Mouse (Mus musculus) heart, adult 2 months (tissue): Measurements from ENCODE around the gene Meis1. TPM values are rescaled to one million over a fixed set of nuclear protein-coding genes. Genes with fewer than 3 reads are reported as not detected.

Experiments used
- DNase-seq, 2 experiments: peaks; one replicate each; pipeline ENCODE4 v3.0.0; 2021
- H3K27ac ChIP-seq: fragments of 200-600 bp; 2 replicates; pipeline ENCODE4 v1.8.1; 2022
- H3K27me3 ChIP-seq: fragments of 200-500 bp; 2 replicates; pipeline ENCODE4 v1.6.1; 2012; ENCODE audit warnings: mild to moderate bottlenecking, low read length, inconsistent platforms, mixed read lengths; ENCODE audit not compliant: control insufficient read depth, insufficient read depth
- H3K36me3 ChIP-seq: fragments of 200-500 bp; 2 replicates; pipeline ENCODE4 v1.6.1; 2012; ENCODE audit warnings: low read length, inconsistent platforms; ENCODE audit not compliant: control insufficient read depth, insufficient read depth
- H3K4me1 ChIP-seq: fragments of 200-500 bp; 2 replicates; pipeline ENCODE4 v1.6.1; 2011; ENCODE audit warnings: low read length; ENCODE audit not compliant: control insufficient read depth, insufficient read depth
- H3K4me3 ChIP-seq: fragments of 200-600 bp; 2 replicates; pipeline ENCODE4 v1.8.1; 2022
- H3K79me2 ChIP-seq: fragments of 200-500 bp; replicated peaks from 2 replicates; pipeline ENCODE4 v1.6.1; 2012; ENCODE audit warnings: mild to moderate bottlenecking, inconsistent platforms, low read length, moderate library complexity, mixed read lengths; ENCODE audit not compliant: control insufficient read depth, insufficient read depth
- H3K9ac ChIP-seq: fragments of 200-500 bp; 2 replicates; pipeline ENCODE4 v1.6.1; 2012; ENCODE audit warnings: low read depth, mild to moderate bottlenecking, control low read depth, inconsistent platforms, low read length, mixed read lengths
- CTCF ChIP-seq: fragments of 200-600 bp; IDR thresholded peaks from 2 replicates; pipeline ENCODE4 v1.8.1; 2022; ENCODE audit warnings: antibody characterized with exemption, mild to moderate bottlenecking, moderate library complexity
- EP300 ChIP-seq: fragments of 200-500 bp; IDR thresholded peaks from 2 replicates; pipeline ENCODE4 v1.6.1; 2011; ENCODE audit warnings: low read depth, low read length, control low read depth; ENCODE audit not compliant: insufficient read depth
- POLR2A ChIP-seq: fragments of 200-500 bp; IDR thresholded peaks from 2 replicates; pipeline ENCODE4 v1.6.1; 2011; ENCODE audit warnings: mild to moderate bottlenecking, low read depth, low read length, control low read depth; ENCODE audit not compliant: insufficient read depth
- WGBS: fragments of 180-500 bp; shearing (Covaris S2); methylation state at CpG from one replicate; pipeline ENCODE4 v1.1.7; 2018; 5-methylcytosine and 5-hydroxymethylcytosine counted together
- intact Hi-C: fragments of 180-260 bp; cut with DNase I; formaldehyde crosslinking; loops from one replicate; pipeline ENCODE4 v1.15.1; 2025
- polyA plus RNA-seq: library from polyadenylated mRNA; depleted of rRNA; stranded (reverse); fragments of >200 nt; gene quantifications from 2 replicates; pipeline ENCODE4 v1.2.3, GENCODE M21; 2012
- total RNA-seq, 2 experiments: library from RNA; stranded (reverse); gene quantifications; 2 replicates each; pipeline ENCODE4 v1.2.3; 2021

Meis1 gene
- total and polyA plus RNA-seq, 3 experiments = 18.2 to 31.4 (median 29.0) TPM

GRCm38 (mm10) chr11:18963202-18964136 is 55.3 kb downstream of the Meis1 start:
- Histone ChIP-seq H3K4me3 (no peak overlapping the region), H3K9ac (no peak overlapping the region), H3K36me3 (peaks cover 17% of the 10 kb centered on the region), H3K27ac (peak overlapping the region; percentile 8), H3K27me3 (no peaks in the 10 kb centered on the region), H3K79me2 (no peaks in the 10 kb centered on the region; the same call in 1 of the 2 replicates), H3K4me1 (peaks cover 9% of the 10 kb centered on the region)
- no peak for DNase-seq
- intact Hi-C loops = no loop called here
- TF ChIP-seq EP300 (no peak), POLR2A (no peak)
- 36% methylated on average over 15 of the region's 15 CpGs for WGBS

DNA sequence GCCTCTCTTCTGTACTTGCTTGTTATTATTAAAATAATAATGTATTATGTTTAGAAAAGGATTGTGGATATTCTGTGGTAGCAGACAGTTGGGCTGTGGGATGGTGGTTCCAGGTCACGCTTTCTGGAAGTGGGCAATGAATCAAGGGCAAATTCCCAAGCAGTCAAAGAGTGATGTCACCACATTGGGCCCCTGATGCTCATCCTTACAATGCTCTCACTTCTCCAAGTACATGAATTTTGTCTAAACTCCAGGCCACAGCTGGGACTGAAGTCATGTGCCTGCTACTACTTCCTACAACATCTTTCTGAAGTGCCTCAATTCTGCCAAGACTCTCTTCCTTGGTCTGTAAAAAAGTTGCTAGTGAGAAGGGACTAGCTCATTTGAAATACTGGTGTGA is 59.3 kb downstream of the Meis1 start:
- 53% methylated on average over 1 of the region's 1 CpGs for WGBS
- no peaks in the 10 kb centered on the region for H3K27me3 ChIP-seq
- no peak overlapping the region for H3K27ac ChIP-seq
- intact Hi-C loops = no loop called here
- TF ChIP-seq EP300 = no peak
- no peak overlapping the region for H3K9ac ChIP-seq
- H3K36me3 ChIP-seq = peaks cover 21% of the 10 kb centered on the region
- DNase-seq = no peak
- H3K4me1 ChIP-seq = peaks cover 14% of the 10 kb centered on the region
- H3K4me3 ChIP-seq = no peak overlapping the region
- H3K79me2 ChIP-seq = no peaks in the 10 kb centered on the region

DNA sequence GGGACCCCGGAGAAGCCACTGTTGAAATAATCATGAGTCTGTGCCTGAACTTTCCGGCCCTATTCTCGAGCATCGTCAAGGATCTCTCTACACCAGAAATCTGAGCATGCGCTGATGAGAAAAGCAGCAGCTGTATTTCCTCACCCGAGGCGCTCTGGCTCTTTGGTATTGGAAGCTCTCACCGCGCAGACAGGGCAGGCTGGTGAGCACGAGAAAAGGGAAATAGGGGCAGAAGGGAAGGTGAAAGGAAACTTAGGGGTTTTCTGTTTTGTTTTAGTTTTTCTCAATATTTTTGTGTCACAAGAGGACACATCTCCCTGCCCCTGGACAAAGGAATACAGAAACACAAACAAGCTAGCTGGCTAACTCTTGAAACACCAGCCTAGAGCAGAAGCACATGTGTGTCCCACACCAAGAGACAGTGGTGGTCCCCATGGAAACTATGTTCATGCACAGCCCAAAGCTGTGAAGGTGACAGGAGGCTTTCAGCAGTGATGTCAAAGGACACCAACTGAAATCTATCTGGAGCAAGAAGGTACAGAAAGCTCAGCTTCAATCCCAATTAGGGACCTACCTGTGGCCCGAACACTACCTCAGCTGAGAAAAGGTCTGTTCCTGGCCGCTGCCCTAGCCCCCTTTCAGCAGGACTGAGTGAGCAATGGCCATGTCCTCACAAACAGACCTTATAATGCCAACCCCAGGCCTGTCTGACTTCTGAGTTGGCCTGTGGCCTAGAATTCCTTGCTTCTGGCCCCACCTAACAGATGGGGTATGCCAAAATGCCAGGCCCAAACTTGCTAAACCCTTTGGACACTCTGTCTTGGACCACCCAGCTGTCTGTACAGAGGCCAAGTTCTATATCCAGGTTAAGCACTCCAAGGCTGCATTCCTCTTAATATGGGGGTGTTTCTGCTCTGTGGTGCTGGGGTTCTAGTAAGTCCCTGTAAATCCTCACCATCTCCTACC is 60.7 kb downstream of the Meis1 start:
- DNase-seq = peak; percentile 71 to 80
- Histone ChIP-seq H3K4me1 (peaks cover 10% of the 10 kb centered on the region), H3K4me3 (peak overlapping the region; percentile 32)

DNA sequence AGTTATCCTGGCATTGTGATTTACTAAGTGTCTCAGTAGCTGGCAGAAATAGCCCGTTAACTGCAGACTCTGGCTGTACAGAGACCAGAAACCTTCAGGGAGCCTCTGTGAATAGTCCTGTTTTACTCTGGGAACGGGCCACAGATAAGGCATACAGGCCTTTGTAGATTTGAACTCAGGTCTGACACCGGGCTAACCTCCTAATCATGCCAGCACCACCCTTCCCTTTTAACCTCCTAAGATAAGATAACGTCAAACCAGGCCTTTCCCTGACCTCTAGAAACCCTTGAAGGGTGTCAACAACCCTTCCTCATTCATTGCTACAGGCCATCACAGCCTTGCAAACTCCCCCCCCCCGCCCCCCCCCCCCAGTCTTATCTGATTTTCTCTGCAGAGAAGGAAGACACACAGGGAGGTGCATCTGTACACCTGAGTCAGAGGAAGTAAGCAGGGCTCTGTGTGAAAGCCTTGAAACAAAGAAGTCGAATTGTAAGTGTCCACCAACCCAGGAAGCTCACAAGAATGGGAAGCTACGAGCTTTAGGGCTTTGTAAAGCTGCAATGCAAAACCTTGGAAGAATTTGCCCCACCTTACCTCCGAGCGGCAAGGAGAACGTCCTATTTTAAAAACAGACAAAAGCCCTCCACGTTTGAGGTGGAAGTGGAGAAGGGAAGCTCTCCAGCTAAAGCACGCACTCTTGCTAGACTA is 61.5 kb downstream of the Meis1 start:
- H3K9ac ChIP-seq = peak overlapping the region; percentile 19
- intact Hi-C loops = loop anchor here (2.0 kb wide), 2 partner anchors 36 to 56 kb away; no protein-coding TSS in a partner anchor

More for the DNA sequence above, 60.7 kb downstream of the Meis1 start:
- intact Hi-C loops = loop anchor here (2.0 kb wide), 2 partner anchors 35 to 55 kb away; no protein-coding TSS in a partner anchor
- no peaks in the 10 kb centered on the region for H3K79me2 ChIP-seq
- peak overlapping the region; percentile 77 for H3K27ac ChIP-seq
- TF ChIP-seq EP300 (0 out of 2 replicates have a peak, but pooled peaks have one; percentile 8), POLR2A (no peak)
- H3K9ac ChIP-seq = peak overlapping the region; percentile 19; the same call in 1 of the 2 replicates
- 9% methylated on average over 12 of the region's 12 CpGs for WGBS
- H3K36me3 ChIP-seq = peaks cover 18% of the 10 kb centered on the region
- H3K27me3 ChIP-seq = no peaks in the 10 kb centered on the region

DNA sequence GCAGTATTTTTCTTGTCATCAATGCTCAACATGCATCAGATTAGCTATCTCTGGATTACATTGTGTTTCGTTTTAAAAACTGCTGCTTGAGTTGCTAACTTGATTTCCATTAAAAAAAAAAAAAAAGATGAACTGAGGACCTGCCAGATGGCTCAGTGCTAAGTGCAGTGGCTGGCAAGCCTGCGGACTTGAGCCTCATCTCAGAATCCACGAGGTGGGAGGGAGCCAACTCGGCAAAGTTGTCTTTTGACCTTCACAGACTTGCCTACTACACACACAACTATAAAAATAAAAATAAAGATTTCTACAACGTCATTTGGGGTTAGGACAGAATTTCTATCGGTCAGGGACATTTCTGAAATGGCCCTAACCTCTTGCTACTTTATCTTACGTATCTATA is 62.8 kb downstream of the Meis1 start:
- Histone ChIP-seq H3K27ac (peak overlapping the region; percentile 72), H3K27me3 (no peaks in the 10 kb centered on the region), H3K36me3 (peaks cover 13% of the 10 kb centered on the region), H3K79me2 (no peaks in the 10 kb centered on the region), H3K4me3 (no peak overlapping the region), H3K4me1 (peaks cover 7% of the 10 kb centered on the region), H3K9ac (no peak overlapping the region)
- 57% methylated on average over 7 of the region's 7 CpGs for WGBS
- intact Hi-C loops = loop anchor here (2.0 kb wide), 2 partner anchors 37 to 57 kb away; no protein-coding TSS in a partner anchor
- DNase-seq = peak in 1 of 2 experiments; percentile 63
- no peak for TF ChIP-seq CTCF
- TF ChIP-seq EP300 = no peak
- no peak for TF ChIP-seq POLR2A

More for the DNA sequence above, 61.5 kb downstream of the Meis1 start:
- Histone ChIP-seq H3K4me1 (peaks cover 7% of the 10 kb centered on the region), H3K79me2 (no peaks in the 10 kb centered on the region), H3K27ac (peak overlapping the region; percentile 77), H3K4me3 (peak overlapping the region; percentile 32), H3K36me3 (peaks cover 13% of the 10 kb centered on the region), H3K27me3 (no peaks in the 10 kb centered on the region)
- DNase-seq = no peak
- TF ChIP-seq POLR2A = no peak
- no peak for TF ChIP-seq EP300
- TF ChIP-seq CTCF = no peak
- WGBS = 15% methylated on average over 12 of the region's 12 CpGs
